Mouse (Mus musculus) liver, embryonic 14.5 days (tissue): Measurements from ENCODE around the gene Ankrd52. TPM values are rescaled to one million over a fixed set of nuclear protein-coding genes. Genes with fewer than 3 reads are reported as not detected.
A peak's percentile ranks its signal among the peaks of the same experiment; 100 is the strongest.
"Not testable (repeated sequence)": the region's sequence is repeated elsewhere in the genome, so short reads cannot be mapped to it uniquely, and the experiment has no call there.

Experiments
- ATAC-seq: fragments of 200-750 bp; cut with Nextera tagmentation; 2 replicates; pipeline ENCODE4 v1.8.0; 2017; ENCODE audit warnings: moderate number of reproducible peaks, mild to moderate bottlenecking, moderate library complexity; ENCODE audit not compliant: insufficient read depth
- DNase-seq, 3 experiments: peaks; one replicate each; pipeline ENCODE4 v3.0.0-alpha.2; 2012 to 2013; ENCODE audit warnings: low read depth in 3 of 3, low spot score in 3 of 3
- H3K27ac ChIP-seq: fragments of 300-500 bp; sonication (generic); 2 replicates; pipeline ENCODE4 v1.5.1; 2014; ENCODE audit warnings: moderate library complexity, mild to moderate bottlenecking, control low read depth, inconsistent platforms
- H3K27me3 ChIP-seq: fragments of 300-500 bp; sonication (generic); 2 replicates; pipeline ENCODE4 v1.6.1; 2014; ENCODE audit warnings: mild to moderate bottlenecking, low read length, moderate library complexity; ENCODE audit not compliant: control insufficient read depth, insufficient read depth
- H3K36me3 ChIP-seq: fragments of 300-500 bp; sonication (generic); replicated peaks from 2 replicates; pipeline ENCODE4 v1.6.1; 2014; ENCODE audit warnings: low read depth; ENCODE audit not compliant: control insufficient read depth, insufficient read depth
- H3K4me1 ChIP-seq, 2 experiments: fragments of 200-500 bp in 1 of 2; fragments of 300-500 bp in 1 of 2; sonication (generic) in 1 of 2; replicated peaks; 2 replicates each; pipeline ENCODE4 v1.6.1; 2012 to 2014; ENCODE audit warnings: antibody characterized with exemption in 1 of 2, inconsistent platforms in 1 of 2, low read length in 1 of 2; ENCODE audit not compliant: control insufficient read depth in 2 of 2, insufficient read depth in 2 of 2
- H3K4me2 ChIP-seq: fragments of 300-500 bp; sonication (generic); 2 replicates; pipeline ENCODE4 v1.6.1; 2014; ENCODE audit warnings: low read depth, mild to moderate bottlenecking, control low read depth, moderate library complexity
- H3K4me3 ChIP-seq, 2 experiments: fragments of 200-500 bp in 1 of 2; fragments of 300-500 bp in 1 of 2; sonication (generic) in 1 of 2; 2 replicates each; pipeline ENCODE4 v1.5.1; 2012 to 2014; ENCODE audit warnings: low read depth in 2 of 2, low read length in 2 of 2, mild to moderate bottlenecking in 2 of 2, control low read depth in 1 of 2, inconsistent platforms in 1 of 2, moderate library complexity in 1 of 2; ENCODE audit not compliant: insufficient read depth in 1 of 2
- H3K9ac ChIP-seq: fragments of 300-500 bp; sonication (generic); replicated peaks from 2 replicates; pipeline ENCODE4 v1.6.1; 2014; ENCODE audit warnings: mild to moderate bottlenecking, control low read depth, moderate library complexity
- H3K9me3 ChIP-seq: fragments of 300-500 bp; sonication (generic); 2 replicates; pipeline ENCODE4 v1.6.1; 2016; ENCODE audit warnings: low read length, mixed read lengths; ENCODE audit not compliant: control insufficient read depth
- CTCF ChIP-seq: IDR thresholded peaks from 2 replicates; pipeline ENCODE4 v1.5.1; 2016; ENCODE audit warnings: antibody characterized with exemption, low read depth, control low read depth
- EP300 ChIP-seq: IDR thresholded peaks from 2 replicates; pipeline ENCODE4 v1.6.1; 2016; ENCODE audit warnings: antibody characterized with exemption, low read depth
- WGBS: fragments of 180-500 bp; shearing (Covaris S2); extraction: QIAGEN DNeasy Blood & Tissue Kit; methylation state at CpG from one replicate; pipeline ENCODE4 v1.1.7; 2014; ENCODE audit not compliant: insufficient replicate concordance; 5-methylcytosine and 5-hydroxymethylcytosine counted together
- polyA plus RNA-seq, 2 experiments: library from polyadenylated mRNA; depleted of rRNA in 1 of 2; stranded (reverse) in 1 of 2; unstranded in 1 of 2; fragments of >200 nt; fragmentation: Nextera tagmentation in 1 of 2; extraction: Ambion mirVana in 1 of 2; gene quantifications; 2 replicates each; pipeline versions ENCODE4 v1.2.1 to v1.2.3; 2012 to 2014

The Ankrd52 gene
- 7.4 and 7.7 TPM in 2 replicates for polyA plus RNA-seq (2012; rRNA removed)
- 4.3 and 5.5 TPM in 2 replicates for polyA plus RNA-seq (2014; fragmentation: Nextera tagmentation; extraction: Ambion mirVana)

GRCm38 (mm10) chr10:128376455-128377211 is at the start of gene Ankrd52:
Ankrd52 (plus strand) TSS chr10:128377115.
- WGBS = under 1% methylated on average over 65 of the region's 73 CpGs
- Histone ChIP-seq H3K4me2 (peak within 1 kb of the TSS; percentile 92), H3K4me1 (peaks cover 5 to 25% of the 10 kb centered on the region in 2 experiments; a peak in 3 of 4 replicates), H3K9me3 (no peaks in the 10 kb centered on the region), H3K9ac (peak within 1 kb of the TSS; percentile 89), H3K4me3 (peak within 1 kb of the TSS; percentile 65 to 89), H3K36me3 (peaks cover 4% of the 10 kb centered on the region; the same call in 1 of the 2 replicates), H3K27ac (peak within 1 kb of the TSS; percentile 34), H3K27me3 (no peaks in the 10 kb centered on the region)
- peak; percentile 91 for ATAC-seq
- DNase-seq = peak; percentile 60 to 66 (median 61)
- peak; percentile 48 for TF ChIP-seq CTCF
- TF ChIP-seq EP300 = no peak

- no peaks in the 10 kb centered on the region for H3K27me3 ChIP-seq
- no peaks in the 10 kb centered on the region for H3K9me3 ChIP-seq
- H3K4me3 ChIP-seq = no peak overlapping the region
- H3K27ac ChIP-seq = no peak overlapping the region
- no peak overlapping the region for H3K4me2 ChIP-seq
- ATAC-seq = no peak
- no peak overlapping the region for H3K9ac ChIP-seq
- DNase-seq = no peak
- peak; percentile 47 for TF ChIP-seq CTCF
- TF ChIP-seq EP300 = no peak
- WGBS = 72% methylated on average over 10 of the region's 10 CpGs
- peaks cover 13% of the 10 kb centered on the region; the same call in 1 of the 2 replicates for H3K36me3 ChIP-seq
- peaks cover 5 to 12% of the 10 kb centered on the region in 2 experiments for H3K4me1 ChIP-seq
Observed at GRCm38 (mm10) chr10:128327610-128328009, 49.3 kb upstream of the Ankrd52 start.

GRCm38 (mm10) chr10:128332358-128333249 is 44.3 kb upstream of the Ankrd52 start:
- not testable (repeated sequence) for H3K27ac ChIP-seq, H3K4me3 ChIP-seq, ATAC-seq, DNase-seq, H3K27me3 ChIP-seq, H3K9ac ChIP-seq, H3K36me3 ChIP-seq, H3K4me2 ChIP-seq, H3K9me3 ChIP-seq
- 53% methylated on average over 6 of the region's 6 CpGs for WGBS
- peaks cover 26 to 31% of the 10 kb centered on the region in 2 experiments for H3K4me1 ChIP-seq

GRCm38 (mm10) chr10:128335582-128335981 is 41.3 kb upstream of the Ankrd52 start:
- Histone ChIP-seq H3K36me3 (peaks cover 4% of the 10 kb centered on the region; the same call in 1 of the 2 replicates), H3K9me3 (no peaks in the 10 kb centered on the region), H3K4me1 (peaks cover 44 to 50% of the 10 kb centered on the region in 2 experiments), H3K27ac (peak overlapping the region; percentile 86), H3K27me3 (no peaks in the 10 kb centered on the region), H3K4me2 (peak overlapping the region; percentile 80), H3K9ac (0 out of 2 replicates have a peak overlapping the region, but pooled peaks have one; percentile 4), H3K4me3 (no peak overlapping the region)
- DNase-seq = peak; percentile 82 to 86 (median 85)
- TF ChIP-seq CTCF (peak; percentile 93), EP300 (no peak)
- ATAC-seq = no peak
- 0% methylated on average over 4 of the region's 4 CpGs for WGBS

GRCm38 (mm10) chr10:128336195-128336594 is 40.7 kb upstream of the Ankrd52 start:
- Histone ChIP-seq H3K4me3 (peak overlapping the region in 1 of 2 experiments; percentile 81; a peak in 2 of 4 replicates), H3K9ac (peak overlapping the region; percentile 95), H3K4me1 (peaks cover 48 to 52% of the 10 kb centered on the region in 2 experiments), H3K27me3 (no peaks in the 10 kb centered on the region), H3K4me2 (peak overlapping the region; percentile 80), H3K27ac (peak overlapping the region; percentile 86), H3K9me3 (no peaks in the 10 kb centered on the region), H3K36me3 (peaks cover 6% of the 10 kb centered on the region; the same call in 1 of the 2 replicates)
- DNase-seq = peak in 1 of 3 experiments; percentile 24
- no peak for TF ChIP-seq CTCF
- TF ChIP-seq EP300 = no peak
- no peak for ATAC-seq
- WGBS = 57% methylated on average over 3 of the region's 3 CpGs
